Mouse (Mus musculus): ENCODE data around the gene Pcsk4. TPM values are rescaled to one million over a fixed set of nuclear protein-coding genes. Genes with fewer than 3 reads are reported as not detected.
A peak's percentile ranks its signal among the peaks of the same experiment; 100 is the strongest.

The Pcsk4 gene
- polyA plus RNA-seq, 1 experiment from 2014 or later, result 2.1 TPM

GRCm38 (mm10) chr10:80304862-80305261 is 24.4 kb downstream of the Pcsk4 start:
- Histone ChIP-seq H3K27ac (replicated peaks) (no peak overlapping the region), H3K27me3 (replicated peaks) (peaks cover 99% of the 10 kb centered on the region), H3K4me1 (peaks cover 15% of the 10 kb centered on the region), H3K36me3 (no peaks in the 10 kb centered on the region), H3K4me3 (peak overlapping the region; percentile 17; the same call in 1 of the 2 replicates), H3K9ac (no peak overlapping the region), H3K9me3 (no peaks in the 10 kb centered on the region), H3K4me2 (peak overlapping the region; percentile 41)
- WGBS, result 11% methylated on average over 25 of the region's 25 CpGs
- ATAC-seq (ENCODE audit: extremely low read depth, insufficient number of reproducible peaks, low FRiP score, low TSS enrichment), result peak; percentile 10; the same call in 1 of the 2 replicates

GRCm38 (mm10) chr10:80304458-80304857 is 24.8 kb downstream of the Pcsk4 start:
- 20% methylated on average over 12 of the region's 12 CpGs for WGBS
- Histone ChIP-seq H3K27ac (replicated peaks) (no peak overlapping the region), H3K4me3 (peak overlapping the region; percentile 17; the same call in 1 of the 2 replicates), H3K4me2 (peak overlapping the region; percentile 41), H3K27me3 (replicated peaks) (peaks cover 99% of the 10 kb centered on the region), H3K9ac (no peak overlapping the region), H3K9me3 (no peaks in the 10 kb centered on the region), H3K4me1 (peaks cover 15% of the 10 kb centered on the region), H3K36me3 (no peaks in the 10 kb centered on the region)
- no peak for ATAC-seq (ENCODE audit: extremely low read depth, insufficient number of reproducible peaks, low FRiP score, low TSS enrichment)

GRCm38 (mm10) chr10:80302471-80302881 is 26.8 kb downstream of the Pcsk4 start:
- peak overlapping the region; percentile 36; the same call in 1 of the 2 replicates for H3K27ac ChIP-seq (replicated peaks)
- H3K36me3 ChIP-seq, result no peaks in the 10 kb centered on the region
- peak; percentile 12; the same call in 1 of the 2 replicates for ATAC-seq (ENCODE audit: extremely low read depth, insufficient number of reproducible peaks, low FRiP score, low TSS enrichment)
- peak overlapping the region; percentile 35 for H3K4me2 ChIP-seq
- WGBS, result 9% methylated on average over 9 of the region's 9 CpGs
- no peaks in the 10 kb centered on the region for H3K9me3 ChIP-seq
- H3K9ac ChIP-seq, result 0 out of 2 replicates have a peak overlapping the region, but pooled peaks have one; percentile 14
- H3K4me3 ChIP-seq, result peak overlapping the region; percentile 16; the same call in 1 of the 2 replicates
- peaks cover 18% of the 10 kb centered on the region for H3K4me1 ChIP-seq
- H3K27me3 ChIP-seq (replicated peaks), result peaks cover 99% of the 10 kb centered on the region

- Histone ChIP-seq H3K9ac (0 out of 2 replicates have a peak overlapping the region, but pooled peaks have one; percentile 14), H3K27ac (replicated peaks) (peak overlapping the region; percentile 36; the same call in 1 of the 2 replicates), H3K36me3 (no peaks in the 10 kb centered on the region), H3K9me3 (no peaks in the 10 kb centered on the region), H3K4me1 (peaks cover 23% of the 10 kb centered on the region), H3K27me3 (replicated peaks) (peaks cover 99% of the 10 kb centered on the region), H3K4me3 (peak overlapping the region; percentile 16; the same call in 1 of the 2 replicates), H3K4me2 (peak overlapping the region; percentile 35)
- WGBS, result 49% methylated on average over 5 of the region's 5 CpGs
- no peak for ATAC-seq (ENCODE audit: extremely low read depth, insufficient number of reproducible peaks, low FRiP score, low TSS enrichment)
Measured at GRCm38 (mm10) chr10:80302082-80302355, 27.3 kb downstream of the Pcsk4 start.

- Histone ChIP-seq H3K27me3 (replicated peaks) (peaks cover 99% of the 10 kb centered on the region), H3K4me1 (peaks cover 28% of the 10 kb centered on the region), H3K27ac (replicated peaks) (no peak overlapping the region), H3K4me3 (no peak overlapping the region), H3K36me3 (no peaks in the 10 kb centered on the region), H3K9ac (no peak overlapping the region), H3K9me3 (no peaks in the 10 kb centered on the region), H3K4me2 (peak overlapping the region; percentile 35; the same call in 1 of the 2 replicates)
- ATAC-seq (ENCODE audit: extremely low read depth, insufficient number of reproducible peaks, low FRiP score, low TSS enrichment), result no peak
- WGBS, result 70% methylated on average over 10 of the region's 10 CpGs
Measured at GRCm38 (mm10) chr10:80301256-80302081, 27.8 kb downstream of the Pcsk4 start.

- Histone ChIP-seq H3K27ac (replicated peaks) (no peak overlapping the region), H3K9ac (no peak overlapping the region), H3K4me2 (no peak overlapping the region), H3K27me3 (replicated peaks) (peaks cover 93% of the 10 kb centered on the region), H3K36me3 (no peaks in the 10 kb centered on the region), H3K4me1 (peaks cover 35% of the 10 kb centered on the region), H3K4me3 (no peak overlapping the region), H3K9me3 (no peaks in the 10 kb centered on the region)
- WGBS, result 31% methylated on average over 11 of the region's 11 CpGs
- ATAC-seq (ENCODE audit: extremely low read depth, insufficient number of reproducible peaks, low FRiP score, low TSS enrichment), result no peak
Measured at GRCm38 (mm10) chr10:80300672-80301181, 28.6 kb downstream of the Pcsk4 start.

GRCm38 (mm10) chr10:80299824-80300223 is 29.5 kb downstream of the Pcsk4 start:
- Histone ChIP-seq H3K4me3 (no peak overlapping the region), H3K4me1 (peaks cover 39% of the 10 kb centered on the region), H3K9ac (no peak overlapping the region), H3K9me3 (no peaks in the 10 kb centered on the region), H3K27me3 (replicated peaks) (peaks cover 84% of the 10 kb centered on the region), H3K4me2 (no peak overlapping the region), H3K27ac (replicated peaks) (no peak overlapping the region), H3K36me3 (peaks cover 3% of the 10 kb centered on the region)
- 46% methylated on average over 10 of the region's 10 CpGs for WGBS
- ATAC-seq (ENCODE audit: extremely low read depth, insufficient number of reproducible peaks, low FRiP score, low TSS enrichment), result no peak

GRCm38 (mm10) chr10:80299301-80299700 is 30.0 kb downstream of the Pcsk4 start:
- Histone ChIP-seq H3K4me2 (peak overlapping the region; percentile 24), H3K4me1 (peaks cover 41% of the 10 kb centered on the region), H3K9ac (peak overlapping the region; percentile 40; the same call in 1 of the 2 replicates), H3K36me3 (peaks cover 8% of the 10 kb centered on the region), H3K27me3 (replicated peaks) (peaks cover 79% of the 10 kb centered on the region), H3K4me3 (peak overlapping the region; percentile 23), H3K27ac (replicated peaks) (no peak overlapping the region), H3K9me3 (no peaks in the 10 kb centered on the region)
- 14% methylated on average over 14 of the region's 15 CpGs for WGBS
- ATAC-seq (ENCODE audit: extremely low read depth, insufficient number of reproducible peaks, low FRiP score, low TSS enrichment), result no peak

GRCm38 (mm10) chr10:80298571-80299281 is 30.6 kb downstream of the Pcsk4 start:
- ATAC-seq (ENCODE audit: extremely low read depth, insufficient number of reproducible peaks, low FRiP score, low TSS enrichment), result no peak
- Histone ChIP-seq H3K4me2 (peak overlapping the region; percentile 24), H3K4me1 (peaks cover 47% of the 10 kb centered on the region), H3K4me3 (peak overlapping the region; percentile 23), H3K36me3 (peaks cover 14% of the 10 kb centered on the region), H3K27me3 (replicated peaks) (peaks cover 73% of the 10 kb centered on the region), H3K9me3 (no peaks in the 10 kb centered on the region), H3K27ac (replicated peaks) (no peak overlapping the region), H3K9ac (peak overlapping the region; percentile 40; the same call in 1 of the 2 replicates)
- 4% methylated on average over 26 of the region's 26 CpGs for WGBS

GRCm38 (mm10) chr10:80297526-80298133 is 31.7 kb downstream of the Pcsk4 start:
- ATAC-seq (ENCODE audit: extremely low read depth, insufficient number of reproducible peaks, low FRiP score, low TSS enrichment), result no peak
- Histone ChIP-seq H3K27me3 (replicated peaks) (peaks cover 63% of the 10 kb centered on the region), H3K4me1 (peaks cover 53% of the 10 kb centered on the region), H3K9me3 (no peaks in the 10 kb centered on the region), H3K27ac (replicated peaks) (no peak overlapping the region), H3K36me3 (peaks cover 21% of the 10 kb centered on the region), H3K4me2 (no peak overlapping the region), H3K9ac (peak overlapping the region; percentile 8; the same call in 1 of the 2 replicates), H3K4me3 (no peak overlapping the region)
- 50% methylated on average over 8 of the region's 8 CpGs for WGBS

GRCm38 (mm10) chr10:80296824-80297223 is 32.5 kb downstream of the Pcsk4 start:
- WGBS, result 66% methylated on average over 5 of the region's 5 CpGs
- peak overlapping the region; percentile 78 for H3K4me2 ChIP-seq
- 0 out of 2 replicates have a peak overlapping the region, but pooled peaks have one; percentile 78 for H3K9ac ChIP-seq

More at GRCm38 (mm10) chr10:80296824-80297223, 32.5 kb downstream of the Pcsk4 start:
- no peak for ATAC-seq (ENCODE audit: extremely low read depth, insufficient number of reproducible peaks, low FRiP score, low TSS enrichment)
- H3K27ac ChIP-seq (replicated peaks), result no peak overlapping the region
- H3K36me3 ChIP-seq, result peaks cover 21% of the 10 kb centered on the region
- no peaks in the 10 kb centered on the region for H3K9me3 ChIP-seq
- no peak overlapping the region for H3K4me3 ChIP-seq
- peaks cover 55% of the 10 kb centered on the region for H3K27me3 ChIP-seq (replicated peaks)
- peaks cover 47% of the 10 kb centered on the region for H3K4me1 ChIP-seq
